Mouse (Mus musculus) olfactory bulb, adult 2 months (tissue): ENCODE results near the gene Fgfr2. TPM values are rescaled to one million over a fixed set of nuclear protein-coding genes. Genes with fewer than 3 reads are reported as not detected.

ENCODE experiments used
- H3K27ac ChIP-seq: fragments of 200-500 bp; 2 replicates; pipeline ENCODE4 v1.5.1; 2012; ENCODE audit warnings: low read depth, low read length; ENCODE audit not compliant: insufficient read depth
- H3K4me1 ChIP-seq: fragments of 200-500 bp; 2 replicates; pipeline ENCODE4 v1.6.1; 2012; ENCODE audit warnings: low read length; ENCODE audit not compliant: control insufficient read depth, insufficient read depth
- H3K4me3 ChIP-seq: fragments of 200-500 bp; 2 replicates; pipeline ENCODE4 v1.5.1; 2012; ENCODE audit warnings: mild to moderate bottlenecking, low read depth, low read length, moderate library complexity; ENCODE audit not compliant: insufficient read depth
- CTCF ChIP-seq: fragments of 200-500 bp; IDR thresholded peaks from 2 replicates; pipeline ENCODE4 v1.5.1; 2012; ENCODE audit warnings: low read depth, mild to moderate bottlenecking, low read length, moderate library complexity; ENCODE audit not compliant: insufficient read depth
- POLR2A ChIP-seq: fragments of 200-500 bp; IDR thresholded peaks from 2 replicates; pipeline ENCODE4 v1.6.1; 2012; ENCODE audit warnings: mild to moderate bottlenecking, low read depth, low read length, moderate library complexity; ENCODE audit not compliant: insufficient read depth
- WGBS: fragments of 180-500 bp; shearing (Covaris S2); methylation state at CpG from one replicate; pipeline ENCODE4 v1.1.7; 2018; 5-methylcytosine and 5-hydroxymethylcytosine counted together
- polyA plus RNA-seq: library from polyadenylated mRNA; stranded (reverse); fragments of >200 nt; gene quantifications from 2 replicates; pipeline ENCODE4 v1.2.4, GENCODE M21; 2012; ENCODE audit warnings: low replicate concordance; ENCODE audit not compliant: missing spikeins, insufficient read depth, insufficient read length

The Fgfr2 gene
- polyA plus RNA-seq, 1 experiment: not detected

DNA sequence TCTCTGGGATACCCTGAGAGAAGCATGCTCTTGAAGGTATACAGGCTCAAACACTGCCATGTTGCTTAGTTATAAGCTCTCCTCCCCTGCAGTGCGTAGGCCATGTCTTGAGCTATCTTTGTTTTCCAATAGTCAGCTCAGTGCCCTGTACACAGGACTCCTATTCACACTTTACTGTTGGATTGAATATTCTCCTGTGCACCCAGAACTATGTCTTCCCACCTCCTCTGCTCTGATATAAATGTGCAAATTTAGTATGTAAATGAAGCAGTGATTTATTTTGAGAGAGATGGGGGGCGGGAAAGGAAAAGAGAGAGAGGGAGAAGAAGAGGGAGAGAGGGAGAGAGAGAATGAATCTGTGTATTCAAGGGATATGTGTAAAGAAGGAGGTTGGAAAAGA is 1267.5 kb downstream of the Fgfr2 start:
- H3K4me1 ChIP-seq: no peaks in the 10 kb centered on the region
- WGBS: 86% methylated on average over 2 of the region's 2 CpGs
- H3K27ac ChIP-seq: no peak overlapping the region
- TF ChIP-seq CTCF: no peak
- TF ChIP-seq POLR2A: no peak
- no peak overlapping the region for H3K4me3 ChIP-seq

GRCm38 (mm10) chr7:131850579-131850978 is 1272.6 kb downstream of the Fgfr2 start:
- H3K4me3 ChIP-seq: no peak overlapping the region
- 58% methylated on average over 4 of the region's 4 CpGs for WGBS
- TF ChIP-seq CTCF (no peak), POLR2A (no peak)
- peaks cover 3% of the 10 kb centered on the region for H3K4me1 ChIP-seq
- no peak overlapping the region for H3K27ac ChIP-seq

DNA sequence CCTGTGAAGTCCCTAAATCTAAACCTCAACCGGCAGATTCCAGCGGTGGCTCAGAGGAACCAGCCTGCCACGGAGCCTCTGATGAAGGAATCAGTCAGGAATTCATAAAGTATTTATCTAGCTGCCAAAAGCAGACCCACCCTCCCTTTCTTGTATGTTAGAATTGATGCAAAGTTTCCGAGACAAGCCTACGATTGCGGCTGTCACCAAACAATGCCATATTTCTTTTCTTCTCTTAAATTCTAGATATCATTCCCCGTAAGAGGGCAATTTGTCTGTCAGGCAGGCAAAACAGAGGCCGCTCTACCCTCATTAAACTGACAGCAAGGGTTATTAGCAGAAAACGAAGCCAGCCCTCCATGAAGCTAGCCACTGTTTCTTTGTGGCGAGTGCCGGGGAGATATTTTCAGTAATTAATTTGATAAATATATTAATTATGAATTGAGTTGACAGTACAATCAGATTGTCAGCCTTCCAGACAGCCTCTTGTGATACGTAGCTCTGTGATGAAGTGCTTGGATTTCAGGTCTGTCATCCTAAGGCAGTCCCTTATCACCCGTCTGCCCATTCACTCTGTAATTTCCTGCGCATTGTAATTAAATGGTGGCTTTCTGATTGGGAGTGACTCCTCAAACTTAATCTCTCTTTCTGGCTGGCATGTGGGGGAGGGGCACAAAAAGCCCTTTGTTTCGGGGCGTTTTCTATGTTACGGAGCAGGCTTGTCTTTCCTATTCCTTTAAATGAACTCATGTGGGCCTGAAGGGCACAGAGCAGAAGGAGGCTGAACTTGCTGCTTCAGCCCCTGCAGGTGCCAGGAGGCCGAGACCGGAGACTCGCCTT is 1276.9 kb downstream of the Fgfr2 start:
- H3K4me3 ChIP-seq: no peak overlapping the region
- H3K27ac ChIP-seq: no peak overlapping the region
- H3K4me1 ChIP-seq: peaks cover 3% of the 10 kb centered on the region
- TF ChIP-seq CTCF (no peak), POLR2A (no peak)
- WGBS: 32% methylated on average over 20 of the region's 20 CpGs

GRCm38 (mm10) chr7:131830261-131830660 is 1292.9 kb downstream of the Fgfr2 start:
- TF ChIP-seq CTCF (no peak), POLR2A (no peak)
- Histone ChIP-seq H3K4me1 (no peaks in the 10 kb centered on the region), H3K4me3 (no peak overlapping the region), H3K27ac (no peak overlapping the region)
- WGBS: 81% methylated on average over 1 of the region's 1 CpGs

- 93% methylated on average over 5 of the region's 5 CpGs for WGBS
- no peak overlapping the region for H3K27ac ChIP-seq
- no peak overlapping the region for H3K4me3 ChIP-seq
- no peaks in the 10 kb centered on the region for H3K4me1 ChIP-seq
- TF ChIP-seq POLR2A: no peak
- no peak for TF ChIP-seq CTCF
Observed at GRCm38 (mm10) chr7:131826811-131827210, 1296.3 kb downstream of the Fgfr2 start.

DNA sequence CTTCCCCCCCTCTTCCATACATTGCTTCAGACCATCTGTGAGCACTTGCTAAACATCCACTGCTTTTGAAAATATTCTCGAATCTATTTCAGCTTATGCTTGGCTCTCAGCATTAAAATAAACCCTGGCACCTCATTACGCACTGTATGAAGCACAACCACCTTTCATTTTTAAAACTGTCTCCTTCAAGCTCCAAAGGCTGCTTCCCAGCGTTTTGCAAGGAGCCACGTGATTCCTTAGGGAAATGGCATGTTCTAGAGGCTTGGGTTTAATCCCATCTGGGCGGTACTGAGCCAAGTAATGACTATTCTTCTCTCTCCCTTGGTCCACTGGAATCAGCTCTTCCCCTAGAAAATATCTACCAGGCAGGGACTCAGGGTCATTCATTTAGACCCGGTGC is 1305.2 kb downstream of the Fgfr2 start:
- Histone ChIP-seq H3K27ac (no peak overlapping the region), H3K4me3 (no peak overlapping the region), H3K4me1 (no peaks in the 10 kb centered on the region)
- 61% methylated on average over 6 of the region's 6 CpGs for WGBS
- TF ChIP-seq POLR2A (no peak), CTCF (no peak)

- Histone ChIP-seq H3K27ac (no peak overlapping the region), H3K4me3 (no peak overlapping the region), H3K4me1 (no peaks in the 10 kb centered on the region)
- 70% methylated on average over 2 of the region's 2 CpGs for WGBS
- TF ChIP-seq CTCF: no peak
- no peak for TF ChIP-seq POLR2A
Observed at GRCm38 (mm10) chr7:131816641-131817040, 1306.5 kb downstream of the Fgfr2 start.

DNA sequence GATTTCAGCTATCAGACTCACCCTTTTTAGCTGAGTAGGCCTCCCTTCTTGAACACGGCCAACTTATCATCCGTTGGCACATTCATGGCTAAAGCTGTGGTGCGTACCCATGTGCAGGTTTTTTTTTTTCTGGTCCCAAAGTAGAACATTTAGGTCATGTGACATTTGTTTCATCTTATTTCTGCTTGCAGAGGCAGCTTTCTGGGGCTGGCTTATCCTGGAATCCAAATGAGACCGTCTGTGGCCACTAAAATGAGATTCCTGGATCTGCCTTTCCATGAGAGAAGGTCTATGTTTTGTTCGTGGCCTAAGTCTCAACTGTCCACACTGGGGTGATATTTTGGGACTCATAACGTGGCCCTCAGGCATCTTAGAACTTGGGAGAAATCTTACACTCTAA is 1311.0 kb downstream of the Fgfr2 start:
- 95% methylated on average over 6 of the region's 6 CpGs for WGBS
- no peak overlapping the region for H3K27ac ChIP-seq

DNA sequence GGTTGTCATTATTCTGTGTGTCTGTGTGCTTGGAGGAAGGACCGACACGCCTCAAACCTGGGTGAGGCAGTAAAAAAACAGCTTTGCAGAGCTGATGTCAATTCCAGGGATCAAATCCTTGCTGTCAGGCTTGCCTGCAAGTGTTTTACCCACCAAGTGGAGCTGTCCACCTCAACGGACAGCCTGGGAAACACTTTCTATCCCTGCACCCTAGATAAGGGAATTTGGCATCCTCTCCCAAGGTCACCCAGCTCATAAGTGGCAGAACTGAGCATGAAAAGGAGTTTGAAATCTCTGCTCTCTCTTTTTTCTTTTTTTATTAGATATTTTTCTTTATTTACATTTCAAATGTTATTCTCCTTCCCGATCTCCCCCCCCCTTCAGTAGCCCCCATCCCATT is 1312.2 kb downstream of the Fgfr2 start:
- no peak overlapping the region for H3K4me3 ChIP-seq
- TF ChIP-seq POLR2A: no peak
- no peak for TF ChIP-seq CTCF
- no peak overlapping the region for H3K27ac ChIP-seq
- 88% methylated on average over 4 of the region's 4 CpGs for WGBS
- no peaks in the 10 kb centered on the region for H3K4me1 ChIP-seq

More for the DNA sequence above, 1311.0 kb downstream of the Fgfr2 start:
- H3K4me3 ChIP-seq: no peak overlapping the region
- TF ChIP-seq POLR2A (no peak), CTCF (no peak)
- H3K4me1 ChIP-seq: no peaks in the 10 kb centered on the region

- Histone ChIP-seq H3K4me1 (no peaks in the 10 kb centered on the region), H3K27ac (no peak overlapping the region), H3K4me3 (no peak overlapping the region)
- WGBS: 71% methylated on average over 5 of the region's 5 CpGs
- TF ChIP-seq CTCF: no peak
- no peak for TF ChIP-seq POLR2A
Observed at GRCm38 (mm10) chr7:131809584-131810181, 1313.5 kb downstream of the Fgfr2 start.
